Mouse (Mus musculus) myocyte (in vitro differentiated cells): ENCODE measurements around the gene Lingo3. TPM values are rescaled to one million over a fixed set of nuclear protein-coding genes. Genes with fewer than 3 reads are reported as not detected.
A peak's percentile ranks its signal among the peaks of the same experiment; 100 is the strongest.

Experiments used
- H3K27me3 ChIP-seq: one replicate; pipeline ENCODE4 v1.6.1; 2011; ENCODE audit not compliant: control insufficient read depth, insufficient read depth, insufficient read length
- H3K36me3 ChIP-seq: one replicate; pipeline ENCODE4 v1.6.1; 2011; ENCODE audit not compliant: control insufficient read depth, insufficient read depth
- H3K4me2 ChIP-seq: one replicate; pipeline ENCODE4 v1.6.1; 2011; ENCODE audit warnings: low read depth, control low read depth
- H3K4me3 ChIP-seq: one replicate; pipeline ENCODE4 v1.5.1; 2011; ENCODE audit warnings: mild to moderate bottlenecking, control low read depth, moderate library complexity
- H3K79me2 ChIP-seq: one replicate; pipeline ENCODE4 v1.6.1; 2011; ENCODE audit not compliant: control insufficient read depth, insufficient read depth
- H3ac ChIP-seq: one replicate; pipeline ENCODE4 v1.6.1; 2011; ENCODE audit not compliant: control insufficient read depth, insufficient read length
- CEBPB ChIP-seq: IDR thresholded peaks from 2 replicates; pipeline ENCODE4 v1.6.1; 2011; ENCODE audit warnings: mild to moderate bottlenecking, moderate library complexity; ENCODE audit not compliant: poor library complexity, insufficient read depth, severe bottlenecking
- E2F4 ChIP-seq: IDR thresholded peaks from one replicate; pipeline ENCODE4 v1.6.1; 2011; ENCODE audit warnings: mild to moderate bottlenecking, control low read depth, moderate library complexity; ENCODE audit not compliant: insufficient read depth
- MAX ChIP-seq: IDR thresholded peaks from one replicate; pipeline ENCODE4 v1.6.1; 2011; ENCODE audit warnings: low read depth, mild to moderate bottlenecking, control low read depth
- MYOD1 ChIP-seq, 3 experiments: IDR thresholded peaks; one replicate each; pipeline ENCODE4 v1.6.1; 2011; ENCODE audit warnings: control low read depth in 2 of 3, low read depth in 2 of 3, mild to moderate bottlenecking in 2 of 3, moderate library complexity in 1 of 3; ENCODE audit not compliant: insufficient read length in 2 of 3, control insufficient read depth in 1 of 3
- MYOG ChIP-seq, 3 experiments: IDR thresholded peaks; one replicate each; pipeline ENCODE4 v1.6.1; 2011; ENCODE audit warnings: control low read depth in 2 of 3, low read depth in 2 of 3, mild to moderate bottlenecking in 2 of 3; ENCODE audit not compliant: insufficient read length in 2 of 3, control insufficient read depth in 1 of 3, insufficient read depth in 1 of 3
- POLR2A ChIP-seq: IDR thresholded peaks from one replicate; pipeline ENCODE4 v1.6.1; 2011; ENCODE audit warnings: low read depth, mild to moderate bottlenecking, control low read depth, moderate library complexity; ENCODE audit not compliant: insufficient read length
- POLR2AphosphoS2 ChIP-seq: IDR thresholded peaks from one replicate; pipeline ENCODE4 v1.6.1; 2011; ENCODE audit warnings: low read depth, control low read depth; ENCODE audit not compliant: insufficient read length
- REST ChIP-seq: IDR thresholded peaks from one replicate; pipeline ENCODE4 v1.6.1; 2011; ENCODE audit warnings: mild to moderate bottlenecking, control low read depth, moderate library complexity; ENCODE audit not compliant: insufficient read depth, insufficient read length
- SRF ChIP-seq: IDR thresholded peaks from one replicate; pipeline ENCODE4 v1.6.1; 2011; ENCODE audit warnings: low read depth; ENCODE audit not compliant: control insufficient read depth, insufficient read length
- TCF12 ChIP-seq: IDR thresholded peaks from one replicate; pipeline ENCODE4 v1.6.1; 2011; ENCODE audit warnings: mild to moderate bottlenecking, control low read depth; ENCODE audit not compliant: poor library complexity, insufficient read depth, severe bottlenecking
- TCF3 ChIP-seq: IDR thresholded peaks from one replicate; pipeline ENCODE4 v1.6.1; 2011; ENCODE audit warnings: low read depth, control low read depth; ENCODE audit not compliant: insufficient read length
- USF1 ChIP-seq: IDR thresholded peaks from one replicate; pipeline ENCODE4 v1.6.1; 2011; ENCODE audit warnings: low read depth, mild to moderate bottlenecking, control low read depth, moderate library complexity
- polyA plus RNA-seq: library from polyadenylated mRNA; unstranded; fragments of >200 nt; fragmentation: generic; extraction: Trizol; gene quantifications from one replicate; pipeline ENCODE4 v1.2.1, GENCODE M21; 2012; ENCODE audit warnings: missing spikeins

Gene Lingo3
- polyA plus RNA-seq, 1 experiment: 0.05 TPM

DNA sequence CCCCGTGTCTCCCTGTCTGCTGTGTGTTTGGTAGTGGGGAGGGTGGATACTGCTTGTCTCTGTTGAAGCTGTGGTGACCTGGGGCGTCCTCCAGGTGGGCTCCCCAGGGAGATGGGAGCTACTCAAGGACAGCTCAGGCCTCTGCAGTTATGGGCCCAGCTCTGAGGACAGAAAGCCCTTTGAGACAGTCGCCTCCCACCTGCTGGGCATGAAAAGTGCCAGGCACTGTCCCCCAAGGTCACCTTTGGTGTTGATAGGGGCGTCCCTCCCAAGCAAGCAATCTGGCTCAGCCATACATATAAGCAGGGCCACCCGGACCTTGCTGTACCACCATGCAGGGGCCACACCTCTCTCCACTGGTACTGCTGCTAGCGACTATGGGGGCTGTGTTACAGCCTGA is 38.9 kb downstream of the Lingo3 start, which contains the start of gene Amh:
Gene Amh (plus strand): TSS at position 328 of the 400 bp plus-strand sequence.
- H3K36me3 ChIP-seq: peaks cover 17% of the 10 kb centered on the region
- no peak within 1 kb of the TSS for H3K4me2 ChIP-seq
- H3K79me2 ChIP-seq: peaks cover 19% of the 10 kb centered on the region

GRCm38 (mm10) chr10:80804340-80804739 is 39.5 kb downstream of the Lingo3 start:
- Histone ChIP-seq H3K36me3 (peaks cover 17% of the 10 kb centered on the region), H3K4me2 (no peak overlapping the region), H3K79me2 (peaks cover 24% of the 10 kb centered on the region), H3K27me3 (no peaks in the 10 kb centered on the region), H3K4me3 (no peak overlapping the region), H3ac (no peak overlapping the region)
- TF ChIP-seq REST: no peak
- TF ChIP-seq USF1: no peak
- no peak for TF ChIP-seq SRF
- TF ChIP-seq MYOG (IDR thresholded peaks at IDR 0.05; ENCODE audit: control insufficient read depth in 1 of 3, insufficient read depth in 1 of 3, insufficient read length in 2 of 3, low read depth in 2 of 3): no peak
- no peak for TF ChIP-seq TCF3
- TF ChIP-seq E2F4: no peak
- no peak for TF ChIP-seq CEBPB
- no peak for TF ChIP-seq MYOD1 (IDR thresholded peaks at IDR 0.05; ENCODE audit: control insufficient read depth in 1 of 3, insufficient read length in 2 of 3, low read depth in 2 of 3)
- TF ChIP-seq MAX: no peak
- no peak for TF ChIP-seq TCF12
- TF ChIP-seq POLR2AphosphoS2: no peak

More for the DNA sequence above, 38.9 kb downstream of the Lingo3 start, which contains the start of gene Amh:
- Histone ChIP-seq H3K4me3 (no peak within 1 kb of the TSS), H3K27me3 (no peaks in the 10 kb centered on the region), H3ac (no peak within 1 kb of the TSS)
- TF ChIP-seq SRF: no peak
- TF ChIP-seq MAX: no peak

GRCm38 (mm10) chr10:80802996-80803395 is 40.8 kb downstream of the Lingo3 start:
- Histone ChIP-seq H3ac (no peak overlapping the region), H3K36me3 (peaks cover 17% of the 10 kb centered on the region), H3K27me3 (no peaks in the 10 kb centered on the region), H3K79me2 (peaks cover 33% of the 10 kb centered on the region), H3K4me2 (no peak overlapping the region), H3K4me3 (no peak overlapping the region)
- TF ChIP-seq REST (no peak), POLR2A (peak; percentile 10)

DNA sequence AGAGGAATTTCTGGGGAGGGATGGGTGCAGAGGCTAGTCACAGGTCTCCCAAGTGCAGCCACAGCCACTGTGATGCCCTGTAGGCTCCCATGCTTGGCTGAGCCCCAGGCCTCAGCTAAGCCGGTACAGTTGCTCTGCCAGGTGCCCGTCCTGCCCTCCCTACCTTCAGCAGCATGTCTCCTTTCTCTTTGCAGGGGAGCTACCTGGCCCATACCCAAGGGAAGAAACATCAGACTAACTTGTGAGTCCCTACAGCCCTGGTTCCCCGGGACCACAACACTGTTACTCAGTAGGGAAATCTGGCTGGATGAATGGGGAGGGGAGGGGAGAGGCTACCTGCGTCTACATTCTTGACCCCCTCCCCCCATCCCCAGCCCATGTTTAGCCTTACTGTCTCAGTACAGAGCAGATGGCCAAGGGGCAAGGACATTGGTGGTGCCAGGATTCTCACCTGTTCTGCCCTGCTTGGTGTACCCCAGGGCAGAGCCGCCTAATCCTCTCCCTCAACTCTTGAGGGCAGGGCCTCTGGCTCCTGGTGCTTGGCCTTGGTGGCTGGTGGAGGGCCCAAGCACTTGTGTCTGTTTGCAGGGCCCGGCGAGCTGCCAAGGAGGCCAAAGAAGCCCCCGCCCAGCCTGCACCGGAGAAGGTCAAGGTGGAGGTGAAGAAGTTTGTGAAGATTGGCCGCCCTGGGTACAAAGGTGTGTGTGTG is 41.5 kb downstream of the Lingo3 start:
- H3ac ChIP-seq: no peak overlapping the region
- H3K79me2 ChIP-seq: peaks cover 37% of the 10 kb centered on the region
- TF ChIP-seq USF1: no peak
- TF ChIP-seq MYOD1 (IDR thresholded peaks at IDR 0.05; ENCODE audit: control insufficient read depth in 1 of 3, insufficient read length in 2 of 3, low read depth in 2 of 3): no peak
- peak; percentile 26 for TF ChIP-seq POLR2AphosphoS2
- H3K4me2 ChIP-seq: no peak overlapping the region
- H3K4me3 ChIP-seq: no peak overlapping the region
- peaks cover 17% of the 10 kb centered on the region for H3K36me3 ChIP-seq
- H3K27me3 ChIP-seq: no peaks in the 10 kb centered on the region

DNA sequence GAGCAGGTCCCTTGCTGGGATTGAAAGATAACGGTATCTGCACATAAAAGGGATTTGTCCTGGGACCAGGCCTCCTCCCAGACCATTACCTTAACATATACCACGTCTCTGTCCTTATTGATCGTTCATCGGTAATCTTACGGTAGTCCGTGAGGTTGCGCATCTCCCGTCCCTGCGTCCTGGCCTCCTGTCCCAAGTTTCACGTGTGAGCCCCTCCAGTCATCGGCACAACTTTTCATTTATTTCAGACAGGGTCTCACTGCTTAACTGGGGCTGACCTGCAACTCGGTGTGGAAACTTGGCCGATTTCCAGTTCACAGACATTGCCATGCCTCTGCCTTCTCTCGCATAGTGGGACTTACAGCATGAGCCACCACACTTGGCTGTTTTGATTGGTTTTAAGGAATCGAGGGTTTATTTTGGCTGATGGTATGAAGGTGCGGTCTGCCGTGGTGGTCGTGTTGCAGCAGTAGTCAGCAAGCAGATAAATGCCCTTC is 44.7 kb downstream of the Lingo3 start:
- peaks cover 25% of the 10 kb centered on the region for H3K36me3 ChIP-seq
- TF ChIP-seq MYOD1 (IDR thresholded peaks at IDR 0.05; ENCODE audit: control insufficient read depth in 1 of 3, insufficient read length in 2 of 3, low read depth in 2 of 3) (no peak), TCF3 (no peak), POLR2AphosphoS2 (no peak), REST (no peak), MYOG (IDR thresholded peaks at IDR 0.05; ENCODE audit: control insufficient read depth in 1 of 3, insufficient read depth in 1 of 3, insufficient read length in 2 of 3, low read depth in 2 of 3) (no peak), E2F4 (no peak), TCF12 (no peak), POLR2A (no peak), SRF (no peak), CEBPB (no peak), USF1 (no peak), MAX (no peak)

More for the DNA sequence above, 44.7 kb downstream of the Lingo3 start:
- H3K4me3 ChIP-seq: peak overlapping the region; percentile 98
- peak overlapping the region; percentile 91 for H3ac ChIP-seq
- peaks cover 58% of the 10 kb centered on the region for H3K79me2 ChIP-seq
- no peaks in the 10 kb centered on the region for H3K27me3 ChIP-seq
- peak overlapping the region; percentile 97 for H3K4me2 ChIP-seq
